Mouse (Mus musculus) adrenal gland (tissue): ENCODE results near the gene Stil.

Experiments used
- intact Hi-C: fragments of 180-260 bp; cut with DNase I; formaldehyde crosslinking; loops from one replicate; pipeline ENCODE4 v1.15.1; 2025

The Stil gene

DNA sequence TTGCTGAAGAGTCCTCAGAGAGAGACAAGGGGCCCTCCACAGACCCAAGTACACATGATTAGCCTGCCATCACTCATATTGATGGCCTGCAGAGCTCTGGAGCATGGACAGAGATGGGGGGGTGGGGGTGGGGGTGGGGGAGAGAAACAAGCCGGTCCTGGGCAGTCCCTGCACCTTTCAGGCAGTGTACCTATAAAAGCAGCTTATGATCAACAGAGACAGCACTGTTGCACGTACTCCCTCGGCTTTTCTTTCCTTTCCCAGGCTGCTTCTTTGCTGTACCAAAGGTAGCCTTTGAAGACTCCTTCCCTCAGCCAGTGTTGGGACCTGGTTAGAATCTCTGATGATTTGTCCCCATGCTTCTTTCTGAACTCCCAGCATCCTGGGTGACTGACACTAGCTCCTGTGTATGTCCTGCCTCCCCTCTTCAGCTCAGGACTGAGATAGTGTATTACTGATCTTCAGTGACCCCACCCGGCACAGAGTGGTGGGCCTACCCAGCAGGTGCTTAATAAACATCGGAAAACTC, 79.9 kb downstream of the Stil start:
- intact Hi-C loops: no loop called here

DNA sequence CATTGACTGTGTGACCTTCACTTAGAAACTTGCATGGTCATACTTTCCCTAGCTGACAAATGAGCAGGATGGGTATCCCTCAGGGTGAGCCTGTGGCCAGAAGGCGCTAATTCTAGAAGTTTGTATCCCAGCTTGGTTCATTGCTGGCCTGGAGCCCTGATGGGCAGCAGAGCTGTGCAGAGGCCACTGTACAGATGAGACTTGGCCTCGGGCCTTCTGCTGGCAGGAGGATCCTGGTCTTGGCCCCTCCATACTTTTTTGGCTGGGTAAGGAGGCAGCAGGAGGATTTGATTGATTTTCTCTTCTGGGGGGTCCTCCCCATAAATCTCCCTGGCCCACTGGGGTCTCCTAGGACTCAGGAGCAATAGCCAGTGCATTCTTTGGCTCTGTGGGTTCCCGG, 83.1 kb downstream of the Stil start:
- intact Hi-C loops: no loop called here

DNA sequence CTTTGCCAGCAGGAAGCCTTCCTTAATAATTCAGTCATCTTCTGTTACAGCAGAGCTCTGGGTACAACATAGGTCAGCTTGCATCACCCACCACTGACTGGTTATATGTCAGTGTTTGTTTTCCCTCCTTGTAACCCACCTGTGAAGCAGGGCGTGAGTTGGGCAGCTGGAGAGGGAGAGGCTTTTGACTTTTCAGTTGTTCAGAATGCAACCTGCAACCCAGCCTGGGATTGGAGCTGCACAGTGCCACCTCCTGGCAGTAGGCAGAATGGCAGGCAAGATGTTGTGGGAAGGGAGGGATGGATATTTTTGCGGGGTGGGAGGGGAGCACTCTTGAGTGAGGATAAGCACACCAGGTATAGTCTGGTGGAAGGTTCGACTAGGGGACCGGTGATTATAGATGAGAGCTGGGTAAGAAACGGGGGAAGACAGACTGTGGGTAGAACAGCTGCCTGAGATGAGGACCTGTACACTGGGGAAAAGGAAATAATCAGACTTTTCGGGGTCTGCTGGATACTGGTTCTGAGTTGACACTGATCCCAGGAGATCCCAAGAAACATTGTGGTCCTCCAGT, 85.7 kb downstream of the Stil start:
- intact Hi-C loops: loop anchor here (5.0 kb wide), 1 partner anchor 48 kb away; no protein-coding TSS in a partner anchor

DNA sequence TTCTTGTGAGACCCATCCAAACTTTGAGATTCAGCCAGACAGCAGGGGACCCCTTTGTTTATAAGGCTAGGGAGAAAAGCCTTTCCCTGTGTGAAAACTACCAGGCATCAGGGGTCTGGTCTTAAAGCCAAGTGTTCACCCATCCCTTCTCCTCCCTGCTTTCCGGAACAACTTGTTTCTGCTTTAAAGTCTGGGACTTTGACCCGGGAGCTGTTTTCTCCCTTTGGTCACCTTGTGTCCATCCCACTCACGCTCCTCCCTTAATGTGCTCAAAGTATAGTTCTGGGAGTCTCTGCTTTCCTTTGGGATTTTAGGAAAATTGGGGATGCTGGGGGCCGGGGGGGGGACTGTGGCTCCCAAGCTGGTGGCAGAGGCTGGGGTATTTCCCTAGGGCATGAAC, 86.3 kb downstream of the Stil start:
- intact Hi-C loops: loop anchor here (5.0 kb wide), 1 partner anchor 49 kb away; no protein-coding TSS in a partner anchor

DNA sequence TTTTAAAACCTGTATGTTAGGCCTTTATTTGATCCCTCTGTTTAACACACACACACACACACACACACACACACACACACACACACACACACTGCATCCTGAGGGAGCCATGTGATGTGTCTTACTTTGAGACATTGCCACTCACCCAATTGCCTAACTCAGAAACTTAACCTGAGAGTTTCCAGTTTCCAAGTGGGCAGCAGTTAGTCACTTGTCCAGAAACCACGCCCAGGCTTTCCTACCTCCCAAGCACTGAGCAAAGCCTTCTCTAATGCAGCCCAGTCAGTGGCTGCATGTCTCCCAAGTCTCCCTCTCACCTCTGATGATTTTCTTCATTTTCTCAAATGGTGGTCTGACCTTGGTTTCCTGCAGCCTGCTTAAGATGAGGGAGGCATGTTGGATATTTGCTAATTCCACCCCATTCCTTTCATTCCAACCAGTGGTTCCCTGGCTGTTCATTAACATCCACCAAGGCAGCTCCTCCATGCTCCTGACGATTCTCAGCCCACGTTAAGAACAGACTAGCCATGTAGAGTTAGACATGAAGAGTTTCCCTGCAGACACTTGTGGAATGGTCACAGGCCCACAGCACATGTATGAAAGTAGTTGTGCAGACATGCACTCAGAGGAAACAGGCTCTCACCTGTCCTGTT, 86.9 kb downstream of the Stil start:
- intact Hi-C loops: loop anchor here (5.0 kb wide), 1 partner anchor 50 kb away; no protein-coding TSS in a partner anchor

DNA sequence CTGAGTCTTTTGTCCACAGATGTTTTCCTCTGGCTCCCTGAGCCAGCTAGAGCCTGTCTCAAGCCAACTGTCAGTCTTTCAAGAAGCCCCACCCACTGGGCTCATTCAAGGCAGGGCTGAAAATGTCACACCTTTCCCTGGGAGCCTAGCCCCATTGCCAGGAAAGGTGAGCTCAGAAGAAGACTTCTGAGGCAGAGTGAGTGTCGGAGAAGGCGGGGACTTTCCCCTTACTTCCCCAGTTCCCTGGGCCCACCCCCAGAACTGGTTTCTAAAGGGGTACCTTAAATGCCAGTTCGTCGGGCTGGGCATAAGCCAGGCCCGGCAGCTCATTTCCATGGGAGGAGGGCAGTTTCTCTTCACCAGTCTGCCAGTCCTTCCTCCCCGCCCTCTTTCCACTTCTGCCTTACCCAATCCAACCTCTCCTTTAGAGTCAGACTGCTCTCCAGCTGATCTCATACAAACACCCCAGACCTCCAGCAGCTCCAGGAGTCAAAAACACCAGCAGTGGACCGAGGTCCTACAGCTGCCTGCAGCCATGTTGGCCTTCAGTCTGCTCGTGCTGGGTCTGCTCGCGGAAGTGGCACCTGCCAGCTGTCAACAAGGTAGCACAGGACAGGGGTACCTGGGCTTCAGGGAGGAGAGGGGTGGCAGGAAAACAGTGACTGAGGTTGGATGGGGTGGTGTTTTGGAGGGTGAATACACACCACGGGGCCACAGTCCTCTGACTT, 88.8 kb downstream of the Stil start, which contains the start of gene Pdzk1ip1:
Pdzk1ip1 (plus strand) TSS at position 98 of the 728 bp plus-strand sequence.
- intact Hi-C loops: loop anchor here (5.0 kb wide), 1 partner anchor 51 kb away; no protein-coding TSS in a partner anchor

DNA sequence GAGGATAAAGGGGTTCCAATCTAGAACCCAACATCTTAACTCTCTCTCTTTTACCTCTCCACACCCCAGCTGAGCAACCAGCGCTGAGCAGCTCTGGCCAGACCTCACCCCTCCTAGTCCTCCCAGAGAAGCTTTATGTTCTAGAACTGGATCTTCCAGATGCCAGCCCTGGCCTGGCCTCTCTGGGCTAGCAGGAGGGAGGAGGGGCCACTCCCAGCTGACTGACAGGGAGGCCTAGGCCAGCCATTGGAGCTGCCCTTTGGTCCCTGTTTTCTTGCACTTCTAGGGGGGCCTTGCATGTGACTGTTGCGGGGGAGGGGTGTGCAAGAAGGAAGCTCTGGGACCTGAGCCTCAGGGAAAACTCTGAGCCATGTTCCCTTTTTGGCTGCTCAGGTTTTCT, 90.6 kb downstream of the Stil start:
- intact Hi-C loops: no loop called here

DNA sequence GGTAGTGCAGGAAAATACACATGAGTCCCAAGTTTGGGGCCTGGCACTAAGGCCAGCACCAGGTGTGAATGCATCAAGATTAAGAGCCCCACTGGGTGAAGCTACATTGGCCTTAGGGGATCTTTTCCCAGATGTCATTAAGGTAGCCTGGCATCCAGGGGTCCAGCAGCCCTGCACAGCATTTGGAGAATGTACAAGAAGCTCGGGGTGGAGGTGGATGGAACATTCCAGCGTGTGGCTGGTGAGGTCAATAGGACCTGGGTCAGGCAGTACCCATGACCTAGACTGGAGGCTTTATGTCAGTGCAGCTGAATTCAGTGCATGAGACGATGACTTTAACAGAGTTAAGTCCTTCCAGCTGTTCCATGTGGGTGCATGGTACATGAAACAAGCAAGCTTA, 91.8 kb downstream of the Stil start:
- intact Hi-C loops: no loop called here
